Mouse (Mus musculus): Measurements from ENCODE around the gene Timd4. TPM values are rescaled to one million over a fixed set of nuclear protein-coding genes. Genes with fewer than 3 reads are reported as not detected.

The Timd4 gene
- polyA plus RNA-seq, 1 experiment from 2014 or later: 7.9 TPM

GRCm38 (mm10) chr11:46868594-46868993, 58.0 kb downstream of the Timd4 start:
- H3K4me3 ChIP-seq (ENCODE audit: low read depth, low read length): no peak overlapping the region
- H3K27ac ChIP-seq (ENCODE audit: low read depth): no peak overlapping the region
- H3K36me3 ChIP-seq (replicated peaks; ENCODE audit: insufficient read depth, low read length): no peaks in the 10 kb centered on the region
- 68% methylated on average over 7 of the region's 7 CpGs for WGBS (ENCODE audit: insufficient replicate concordance)
- H3K9me3 ChIP-seq (ENCODE audit: low read length): no peaks in the 10 kb centered on the region
- H3K9ac ChIP-seq (replicated peaks): no peak overlapping the region
- H3K4me2 ChIP-seq (ENCODE audit: low read depth, low read length): no peak overlapping the region
- ATAC-seq (no peak), DNase-seq (no peak)
- H3K4me1 ChIP-seq (ENCODE audit: insufficient read depth): no peaks in the 10 kb centered on the region
- no peaks in the 10 kb centered on the region for H3K27me3 ChIP-seq (ENCODE audit: insufficient read depth, low read length)
- TF ChIP-seq CTCF (IDR thresholded peaks at IDR 0.05; ENCODE audit: low read depth) (no peak), EP300 (IDR thresholded peaks at IDR 0.05; ENCODE audit: low read depth) (no peak)

GRCm38 (mm10) chr11:46875774-46876173, 65.2 kb downstream of the Timd4 start:
- 53% methylated on average over 1 of the region's 1 CpGs for WGBS (ENCODE audit: insufficient replicate concordance)
- ATAC-seq: no peak
- H3K4me3 ChIP-seq (ENCODE audit: low read depth, low read length): no peak overlapping the region
- no peaks in the 10 kb centered on the region for H3K9me3 ChIP-seq (ENCODE audit: low read length)
- DNase-seq: no peak
- no peak overlapping the region for H3K9ac ChIP-seq (replicated peaks)
- H3K27ac ChIP-seq (ENCODE audit: low read depth): no peak overlapping the region
- H3K4me2 ChIP-seq (ENCODE audit: low read depth, low read length): no peak overlapping the region
- H3K4me1 ChIP-seq (ENCODE audit: insufficient read depth): no peaks in the 10 kb centered on the region
- no peaks in the 10 kb centered on the region for H3K27me3 ChIP-seq (ENCODE audit: insufficient read depth, low read length)
- H3K36me3 ChIP-seq (replicated peaks; ENCODE audit: insufficient read depth, low read length): no peaks in the 10 kb centered on the region
- TF ChIP-seq EP300 (IDR thresholded peaks at IDR 0.05; ENCODE audit: low read depth) (no peak), CTCF (IDR thresholded peaks at IDR 0.05; ENCODE audit: low read depth) (no peak)

GRCm38 (mm10) chr11:46882456-46882855, 71.9 kb downstream of the Timd4 start:
- Histone ChIP-seq H3K4me3 (ENCODE audit: low read depth, low read length) (no peak overlapping the region), H3K27me3 (ENCODE audit: insufficient read depth, low read length) (no peaks in the 10 kb centered on the region), H3K9ac (replicated peaks) (no peak overlapping the region), H3K4me1 (ENCODE audit: insufficient read depth) (no peaks in the 10 kb centered on the region), H3K36me3 (replicated peaks; ENCODE audit: insufficient read depth, low read length) (no peaks in the 10 kb centered on the region), H3K9me3 (ENCODE audit: low read length) (no peaks in the 10 kb centered on the region), H3K4me2 (ENCODE audit: low read depth, low read length) (no peak overlapping the region), H3K27ac (ENCODE audit: low read depth) (no peak overlapping the region)
- DNase-seq: no peak
- no peak for ATAC-seq
- WGBS (ENCODE audit: insufficient replicate concordance): 61% methylated on average over 2 of the region's 2 CpGs
- TF ChIP-seq CTCF (IDR thresholded peaks at IDR 0.05; ENCODE audit: low read depth) (no peak), EP300 (IDR thresholded peaks at IDR 0.05; ENCODE audit: low read depth) (no peak)

- H3K9ac ChIP-seq (replicated peaks): no peak overlapping the region
- no peak overlapping the region for H3K4me3 ChIP-seq (ENCODE audit: low read depth, low read length)
- DNase-seq (no peak), ATAC-seq (no peak)
- no peak for TF ChIP-seq CTCF (IDR thresholded peaks at IDR 0.05; ENCODE audit: low read depth)
- no peak for TF ChIP-seq EP300 (IDR thresholded peaks at IDR 0.05; ENCODE audit: low read depth)
- H3K4me2 ChIP-seq (ENCODE audit: low read depth, low read length): no peak overlapping the region
- no peaks in the 10 kb centered on the region for H3K36me3 ChIP-seq (replicated peaks; ENCODE audit: insufficient read depth, low read length)
- H3K4me1 ChIP-seq (ENCODE audit: insufficient read depth): no peaks in the 10 kb centered on the region
- no peak overlapping the region for H3K27ac ChIP-seq (ENCODE audit: low read depth)
- no peaks in the 10 kb centered on the region for H3K9me3 ChIP-seq (ENCODE audit: low read length)
- WGBS (ENCODE audit: insufficient replicate concordance): 73% methylated on average over 3 of the region's 3 CpGs
- no peaks in the 10 kb centered on the region for H3K27me3 ChIP-seq (ENCODE audit: insufficient read depth, low read length)
These were observed 78.5 kb downstream of the Timd4 start for GRCm38 (mm10) chr11:46889093-46889492.

Other genes starting within 250 kb of the Timd4 start
- gene BC053393, start 239.3 kb upstream of the Timd4 start, polyA plus RNA-seq (2015; fragmentation: Nextera tagmentation; extraction: Ambion mirVana): not detected in 2 replicates
- not detected in 2 replicates for gene Dppa1, start 181.5 kb upstream of the Timd4 start, polyA plus RNA-seq (2015; fragmentation: Nextera tagmentation; extraction: Ambion mirVana)
- gene Timd2, start 103.7 kb upstream of the Timd4 start, polyA plus RNA-seq (2015; fragmentation: Nextera tagmentation; extraction: Ambion mirVana): 49.1 and 49.2 TPM in 2 replicates
- gene Havcr1, start 75.7 kb upstream of the Timd4 start, polyA plus RNA-seq (2015; fragmentation: Nextera tagmentation; extraction: Ambion mirVana): 0.07 TPM in 1 of 2 replicates, not detected in the other